Mouse (Mus musculus): ENCODE data around the gene Pgm1. TPM values are rescaled to one million over a fixed set of nuclear protein-coding genes. Genes with fewer than 3 reads are reported as not detected.
A peak's percentile ranks its signal among the peaks of the same experiment; 100 is the strongest.

The Pgm1 gene
- total and polyA plus RNA-seq, 2 experiments from 2014 or later, result 106 to 112 TPM

DNA sequence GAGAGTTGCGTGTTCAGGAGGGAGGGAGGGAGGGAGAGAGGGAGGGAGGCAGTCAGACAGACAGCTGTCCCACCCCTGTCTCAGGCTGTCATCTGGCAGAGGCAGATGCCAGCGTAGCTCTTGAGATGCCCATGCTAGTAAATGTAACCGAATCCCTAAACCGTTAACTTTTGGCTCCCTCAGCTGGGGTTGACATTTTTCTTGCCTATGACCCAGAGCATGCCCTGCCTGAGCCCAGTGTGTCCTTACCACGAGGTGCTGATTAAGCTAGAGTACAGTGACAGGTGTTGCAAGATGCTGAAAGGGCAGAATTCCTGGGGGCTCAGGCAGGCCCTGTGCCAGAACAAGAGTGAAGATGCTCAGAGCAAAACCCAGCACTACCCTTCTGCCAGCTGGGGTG is 45.2 kb downstream of the Pgm1 start:
- DNase-seq (ENCODE audit: low spot score) (peak; percentile 64), ATAC-seq (ENCODE audit: low FRiP score) (peak; percentile 54; the same call in 1 of the 2 replicates)
- H3K4me2 ChIP-seq (ENCODE audit: low read depth, low read length, poor library complexity, severe bottlenecking), result no peak overlapping the region
- no peak overlapping the region for H3K27ac ChIP-seq (ENCODE audit: low read depth, low read length)
- H3K36me3 ChIP-seq (ENCODE audit: insufficient read depth, low read length), result peaks cover 7% of the 10 kb centered on the region
- H3K27me3 ChIP-seq (ENCODE audit: insufficient read depth, low read length), result no peaks in the 10 kb centered on the region
- no peak overlapping the region for H3K4me3 ChIP-seq (ENCODE audit: low read depth, low read length)
- WGBS, result 82% methylated on average over 5 of the region's 5 CpGs
- no peak overlapping the region for H3K9ac ChIP-seq (replicated peaks; ENCODE audit: low read length, poor library complexity, severe bottlenecking)
- H3K4me1 ChIP-seq (ENCODE audit: insufficient read depth, low read length), result no peaks in the 10 kb centered on the region
- no peak for TF ChIP-seq CTCF (IDR thresholded peaks at IDR 0.05)
- H3K9me3 ChIP-seq (ENCODE audit: low read length), result no peaks in the 10 kb centered on the region

DNA sequence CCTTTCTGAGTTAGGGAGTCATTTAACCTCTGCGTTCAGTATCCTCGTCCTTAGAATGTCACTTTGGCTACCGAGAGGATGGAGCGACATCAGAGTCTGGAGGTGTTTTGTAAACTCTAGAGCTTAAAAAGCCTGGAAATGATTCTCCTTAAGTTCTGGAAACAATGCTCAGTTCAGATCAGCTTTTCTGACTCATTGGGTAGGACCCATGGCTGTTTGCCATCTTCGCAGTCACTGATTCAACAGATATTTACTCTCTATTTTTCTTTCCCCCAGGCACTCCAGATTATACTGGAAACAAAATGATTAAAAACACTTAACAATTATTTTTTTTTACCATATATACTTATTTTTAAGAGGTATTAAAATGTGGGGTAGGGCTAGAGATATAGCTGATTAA is 50.1 kb downstream of the Pgm1 start:
- no peak for DNase-seq (ENCODE audit: low spot score)
- Histone ChIP-seq H3K36me3 (ENCODE audit: insufficient read depth, low read length) (peaks cover 25% of the 10 kb centered on the region; the same call in 1 of the 2 replicates), H3K27me3 (ENCODE audit: insufficient read depth, low read length) (no peaks in the 10 kb centered on the region), H3K9ac (replicated peaks; ENCODE audit: low read length, poor library complexity, severe bottlenecking) (no peak overlapping the region), H3K4me2 (ENCODE audit: low read depth, low read length, poor library complexity, severe bottlenecking) (no peak overlapping the region), H3K27ac (ENCODE audit: low read depth, low read length) (no peak overlapping the region), H3K9me3 (ENCODE audit: low read length) (no peaks in the 10 kb centered on the region), H3K4me1 (ENCODE audit: insufficient read depth, low read length) (no peaks in the 10 kb centered on the region), H3K4me3 (ENCODE audit: low read depth, low read length) (no peak overlapping the region)
- WGBS, result 83% methylated on average over 5 of the region's 5 CpGs
- TF ChIP-seq CTCF (IDR thresholded peaks at IDR 0.05), result no peak
- no peak for ATAC-seq (ENCODE audit: low FRiP score)

DNA sequence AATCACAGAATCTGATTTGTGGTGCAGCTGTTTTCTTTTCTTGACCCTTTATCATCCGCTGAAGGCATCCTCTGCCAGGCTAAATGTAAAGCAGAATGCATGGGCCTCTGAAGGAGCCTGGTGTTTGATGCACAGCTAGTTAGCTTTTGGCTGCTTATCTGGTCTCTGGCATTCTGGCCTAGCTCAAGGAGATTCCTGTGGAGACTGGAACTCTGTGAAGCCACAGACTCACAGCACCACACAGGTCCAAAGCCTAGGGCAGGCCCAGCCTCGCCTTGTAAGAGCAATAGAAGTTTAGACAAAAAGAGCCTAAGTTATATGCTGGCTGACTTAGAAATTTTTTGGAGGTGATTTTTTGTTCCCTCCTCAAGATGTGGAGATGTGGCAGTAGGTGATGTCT is 52.0 kb downstream of the Pgm1 start:
- no peaks in the 10 kb centered on the region for H3K4me1 ChIP-seq (ENCODE audit: insufficient read depth, low read length)
- no peak overlapping the region for H3K4me3 ChIP-seq (ENCODE audit: low read depth, low read length)
- H3K9me3 ChIP-seq (ENCODE audit: low read length), result no peaks in the 10 kb centered on the region
- peaks cover 32% of the 10 kb centered on the region; the same call in 1 of the 2 replicates for H3K36me3 ChIP-seq (ENCODE audit: insufficient read depth, low read length)
- H3K9ac ChIP-seq (replicated peaks; ENCODE audit: low read length, poor library complexity, severe bottlenecking), result no peak overlapping the region
- 91% methylated on average over 2 of the region's 2 CpGs for WGBS
- H3K27me3 ChIP-seq (ENCODE audit: insufficient read depth, low read length), result no peaks in the 10 kb centered on the region
- H3K4me2 ChIP-seq (ENCODE audit: low read depth, low read length, poor library complexity, severe bottlenecking), result no peak overlapping the region
- H3K27ac ChIP-seq (ENCODE audit: low read depth, low read length), result no peak overlapping the region
- TF ChIP-seq CTCF (IDR thresholded peaks at IDR 0.05), result no peak
- no peak for DNase-seq (ENCODE audit: low spot score)
- ATAC-seq (ENCODE audit: low FRiP score), result no peak

DNA sequence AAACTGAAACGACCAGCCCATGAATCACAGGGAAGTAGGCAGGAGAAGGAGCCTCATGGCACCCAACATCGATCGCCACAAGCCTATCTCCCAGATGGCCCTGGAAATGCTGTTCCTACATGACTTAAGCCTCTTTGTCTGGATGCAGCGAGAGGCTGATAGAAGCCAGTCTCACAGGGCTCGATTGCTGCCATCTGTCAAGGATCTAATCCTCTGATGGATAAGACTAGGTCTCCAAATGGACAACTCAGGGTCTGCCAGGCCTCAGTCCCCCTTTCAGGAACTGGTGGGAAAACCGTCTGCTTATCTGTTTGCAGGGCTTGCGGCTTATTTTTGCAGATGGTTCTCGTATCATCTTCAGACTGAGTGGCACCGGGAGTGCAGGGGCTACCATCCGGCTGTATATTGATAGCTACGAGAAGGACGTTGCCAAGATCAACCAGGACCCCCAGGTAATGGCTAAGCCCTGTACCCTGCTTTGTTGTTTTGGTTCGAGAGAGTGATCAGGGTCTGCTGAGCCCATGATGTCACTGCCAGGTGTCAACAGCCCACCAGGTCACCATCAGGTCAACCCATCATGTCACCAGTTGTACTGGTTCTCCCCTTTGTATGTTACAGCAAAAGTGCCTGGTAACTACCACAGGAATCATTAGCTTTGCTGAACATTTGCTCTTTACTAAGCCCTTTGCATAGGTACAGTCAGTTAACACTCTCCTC is 54.6 kb downstream of the Pgm1 start:
- Histone ChIP-seq H3K9me3 (ENCODE audit: low read length) (no peaks in the 10 kb centered on the region), H3K9ac (replicated peaks; ENCODE audit: low read length, poor library complexity, severe bottlenecking) (no peak overlapping the region; the same call in 1 of the 2 replicates), H3K4me3 (ENCODE audit: low read depth, low read length) (no peak overlapping the region), H3K36me3 (ENCODE audit: insufficient read depth, low read length) (peaks cover 44% of the 10 kb centered on the region), H3K4me2 (ENCODE audit: low read depth, low read length, poor library complexity, severe bottlenecking) (no peak overlapping the region), H3K27ac (ENCODE audit: low read depth, low read length) (no peak overlapping the region), H3K27me3 (ENCODE audit: insufficient read depth, low read length) (no peaks in the 10 kb centered on the region), H3K4me1 (ENCODE audit: insufficient read depth, low read length) (no peaks in the 10 kb centered on the region)
- DNase-seq (ENCODE audit: low spot score) (peak; percentile 73), ATAC-seq (ENCODE audit: low FRiP score) (no peak)
- TF ChIP-seq CTCF (IDR thresholded peaks at IDR 0.05), result no peak
- 72% methylated on average over 13 of the region's 13 CpGs for WGBS

DNA sequence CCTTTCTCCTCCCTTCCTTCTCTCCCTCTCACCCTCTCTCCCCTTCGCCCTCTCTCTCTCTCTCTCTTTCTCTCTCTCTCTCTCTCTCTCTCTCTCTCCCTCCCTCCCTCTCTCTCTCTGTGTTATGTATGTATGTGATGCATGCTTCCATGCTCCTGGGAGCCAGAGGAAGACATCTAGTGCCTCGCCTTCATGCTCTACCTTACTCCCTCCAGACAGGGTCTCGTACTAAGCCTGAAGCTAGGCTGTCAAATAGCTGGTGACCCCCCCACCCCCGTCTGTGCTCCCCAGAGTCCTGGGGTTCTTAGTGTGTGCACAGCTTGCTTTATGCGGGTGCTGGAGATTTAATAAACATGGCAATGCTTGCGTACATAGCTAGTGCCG is 55.1 kb downstream of the Pgm1 start:
- H3K27me3 ChIP-seq (ENCODE audit: insufficient read depth, low read length), result no peaks in the 10 kb centered on the region
- TF ChIP-seq CTCF (IDR thresholded peaks at IDR 0.05), result no peak
- H3K4me1 ChIP-seq (ENCODE audit: insufficient read depth, low read length), result no peaks in the 10 kb centered on the region
- WGBS, result 70% methylated on average over 7 of the region's 7 CpGs
- H3K9me3 ChIP-seq (ENCODE audit: low read length), result no peaks in the 10 kb centered on the region
- peaks cover 44% of the 10 kb centered on the region for H3K36me3 ChIP-seq (ENCODE audit: insufficient read depth, low read length)
- H3K27ac ChIP-seq (ENCODE audit: low read depth, low read length), result no peak overlapping the region
- DNase-seq (ENCODE audit: low spot score), result no peak
- H3K9ac ChIP-seq (replicated peaks; ENCODE audit: low read length, poor library complexity, severe bottlenecking), result no peak overlapping the region
- H3K4me3 ChIP-seq (ENCODE audit: low read depth, low read length), result no peak overlapping the region
- ATAC-seq (ENCODE audit: low FRiP score), result 0 out of 2 replicates have a peak, but pooled peaks have one; percentile 44
- H3K4me2 ChIP-seq (ENCODE audit: low read depth, low read length, poor library complexity, severe bottlenecking), result no peak overlapping the region

DNA sequence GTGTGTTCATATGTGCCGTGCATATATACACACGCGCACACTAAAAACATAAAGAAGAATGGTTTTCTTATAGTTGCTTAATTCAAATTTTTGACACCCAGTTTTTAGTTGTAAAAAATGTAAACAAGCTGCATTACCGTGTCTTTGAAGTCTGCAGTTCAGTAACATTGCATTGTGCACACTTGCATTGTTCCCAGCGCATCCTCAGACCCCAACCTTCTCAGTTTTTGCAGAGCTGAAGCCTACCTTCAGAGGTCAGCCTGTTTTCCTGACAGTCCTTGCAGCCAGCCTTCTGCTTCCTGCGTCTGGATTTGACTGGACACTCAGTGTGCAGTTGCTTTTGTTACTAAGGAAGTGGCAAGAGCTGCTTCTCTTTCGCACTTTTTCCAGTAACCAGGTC is 55.9 kb downstream of the Pgm1 start:
- no peak overlapping the region for H3K4me3 ChIP-seq (ENCODE audit: low read depth, low read length)
- H3K9me3 ChIP-seq (ENCODE audit: low read length), result no peaks in the 10 kb centered on the region
- DNase-seq (ENCODE audit: low spot score) (no peak), ATAC-seq (ENCODE audit: low FRiP score) (no peak)
- no peak overlapping the region for H3K4me2 ChIP-seq (ENCODE audit: low read depth, low read length, poor library complexity, severe bottlenecking)
- H3K4me1 ChIP-seq (ENCODE audit: insufficient read depth, low read length), result no peaks in the 10 kb centered on the region
- no peak for TF ChIP-seq CTCF (IDR thresholded peaks at IDR 0.05)
- H3K27me3 ChIP-seq (ENCODE audit: insufficient read depth, low read length), result no peaks in the 10 kb centered on the region
- H3K36me3 ChIP-seq (ENCODE audit: insufficient read depth, low read length), result peaks cover 44% of the 10 kb centered on the region
- WGBS, result 86% methylated on average over 7 of the region's 7 CpGs
- no peak overlapping the region for H3K27ac ChIP-seq (ENCODE audit: low read depth, low read length)
- no peak overlapping the region for H3K9ac ChIP-seq (replicated peaks; ENCODE audit: low read length, poor library complexity, severe bottlenecking)

All from midbrain, postnatal 0 days (tissue).